Mouse (Mus musculus) MEL (cell line): ENCODE measurements around the gene Hist2h2ac. TPM values are rescaled to one million over a fixed set of nuclear protein-coding genes. Genes with fewer than 3 reads are reported as not detected.

Experiments
- DNase-seq: peaks from one replicate; pipeline ENCODE4 v3.0.0; 2011; ENCODE audit warnings: low read depth, low spot score
- H3K27ac ChIP-seq: 2 replicates; pipeline ENCODE4 v1.5.1; 2012; ENCODE audit warnings: low read depth, mild to moderate bottlenecking, control low read depth, low read length, moderate library complexity; ENCODE audit not compliant: control insufficient read depth
- H3K27me3 ChIP-seq, 2 experiments: fragments of 150-350 bp in 1 of 2; sonication (generic) in 1 of 2; 2 replicates each; pipeline ENCODE4 v1.6.1; 2012; ENCODE audit warnings: low read length in 2 of 2, mild to moderate bottlenecking in 2 of 2, improper control_type of control experiment in 1 of 2, moderate library complexity in 1 of 2; ENCODE audit not compliant: insufficient read depth in 2 of 2, control insufficient read depth in 1 of 2
- H3K36me3 ChIP-seq, 2 experiments: 2 replicates each; pipeline ENCODE4 v1.6.1; 2012 to 2014; ENCODE audit warnings: low read length in 2 of 2, improper control_type of control experiment in 1 of 2, inconsistent platforms in 1 of 2, mild to moderate bottlenecking in 1 of 2; ENCODE audit not compliant: insufficient read depth in 2 of 2, control insufficient read depth in 1 of 2
- H3K4me1 ChIP-seq, 2 experiments: fragments of 150-350 bp in 1 of 2; sonication (generic) in 1 of 2; 2 replicates each; pipeline ENCODE4 v1.6.1; 2012; ENCODE audit warnings: low read length in 2 of 2, improper control_type of control experiment in 1 of 2, mild to moderate bottlenecking in 1 of 2; ENCODE audit not compliant: insufficient read depth in 2 of 2, control insufficient read depth in 1 of 2
- H3K4me3 ChIP-seq, 2 experiments: fragments of 150-350 bp in 1 of 2; sonication (generic) in 1 of 2; 2 replicates each; pipeline ENCODE4 v1.5.1; 2012; ENCODE audit warnings: low read depth in 2 of 2, low read length in 2 of 2, mild to moderate bottlenecking in 2 of 2, moderate library complexity in 2 of 2, control low read depth in 1 of 2, improper control_type of control experiment in 1 of 2; ENCODE audit not compliant: control insufficient read depth in 1 of 2, insufficient read depth in 1 of 2
- H3K79me2 ChIP-seq: 2 replicates; pipeline ENCODE4 v1.6.1; 2012; ENCODE audit warnings: mild to moderate bottlenecking, low read length, moderate library complexity; ENCODE audit not compliant: control insufficient read depth, poor library complexity, insufficient read depth
- H3K9ac ChIP-seq: 2 replicates; pipeline ENCODE4 v1.6.1; 2012; ENCODE audit warnings: low read depth, mild to moderate bottlenecking, control low read depth, low read length, moderate library complexity; ENCODE audit not compliant: control insufficient read depth, poor library complexity, severe bottlenecking
- H3K9me3 ChIP-seq: fragments of 150-350 bp; sonication (generic); replicated peaks from 2 replicates; pipeline ENCODE4 v1.6.1; 2012; ENCODE audit warnings: mild to moderate bottlenecking, low read length, improper control_type of control experiment, moderate library complexity; ENCODE audit not compliant: insufficient read depth
- CTCF ChIP-seq, 3 experiments: IDR thresholded peaks in 2 of 3; conservative IDR thresholded peaks in 1 of 3; 2 replicates each; pipeline ENCODE4 v1.5.1; 2011 to 2012; ENCODE audit warnings: low read length in 3 of 3, low read depth in 2 of 3, mild to moderate bottlenecking in 2 of 3, improper control_type of control experiment in 1 of 3, inconsistent platforms in 1 of 3, mixed read lengths in 1 of 3, moderate library complexity in 1 of 3; ENCODE audit not compliant: control insufficient read depth in 1 of 3, insufficient read depth in 1 of 3, poor library complexity in 1 of 3, severe bottlenecking in 1 of 3
- EP300 ChIP-seq, 2 experiments: IDR thresholded peaks; 2 replicates each; pipeline ENCODE4 v1.6.1; 2011; ENCODE audit warnings: improper control_type of control experiment in 2 of 2, low read length in 2 of 2, low read depth in 1 of 2, mild to moderate bottlenecking in 1 of 2
- ETS1 ChIP-seq: IDR thresholded peaks from 2 replicates; pipeline ENCODE4 v1.6.1; 2012; ENCODE audit warnings: low read depth, mild to moderate bottlenecking, inconsistent platforms, low read length, improper control_type of control experiment, moderate library complexity
- GABPA ChIP-seq: IDR thresholded peaks from 2 replicates; pipeline ENCODE4 v1.6.1; 2012; ENCODE audit warnings: low read depth, mild to moderate bottlenecking, inconsistent platforms, low read length, improper control_type of control experiment, moderate library complexity
- GATA1 ChIP-seq: IDR thresholded peaks from 2 replicates; pipeline ENCODE4 v1.6.1; 2011; ENCODE audit warnings: low read depth, low read length, improper control_type of control experiment
- JUND ChIP-seq: IDR thresholded peaks from 2 replicates; pipeline ENCODE4 v1.6.1; 2011; ENCODE audit warnings: low read depth, mild to moderate bottlenecking, improper control_type of control experiment, low read length
- MAZ ChIP-seq: IDR thresholded peaks from 2 replicates; pipeline ENCODE4 v1.6.1; 2012; ENCODE audit warnings: low read depth, mild to moderate bottlenecking, inconsistent platforms, low read length, improper control_type of control experiment
- MEF2A ChIP-seq: IDR thresholded peaks from 2 replicates; pipeline ENCODE4 v1.6.1; 2014; ENCODE audit warnings: low read depth, mild to moderate bottlenecking, inconsistent platforms, low read length, improper control_type of control experiment; ENCODE audit not compliant: poor library complexity, insufficient replicate concordance, severe bottlenecking; ENCODE audit errors: extremely low read depth
- MXI1 ChIP-seq: IDR thresholded peaks from 2 replicates; pipeline ENCODE4 v1.6.1; 2011; ENCODE audit warnings: mild to moderate bottlenecking, low read depth, low read length, improper control_type of control experiment
- NELFE ChIP-seq: IDR thresholded peaks from 2 replicates; pipeline ENCODE4 v1.6.1; 2011; ENCODE audit warnings: low read depth, low read length, improper control_type of control experiment
- NRF1 ChIP-seq: IDR thresholded peaks from 2 replicates; pipeline ENCODE4 v1.6.1; 2014; ENCODE audit warnings: low read depth, mild to moderate bottlenecking, inconsistent platforms, low read length, improper control_type of control experiment, moderate library complexity; ENCODE audit not compliant: poor library complexity, insufficient read depth, severe bottlenecking
- POLR2A ChIP-seq, 2 experiments: IDR thresholded peaks; 2 replicates each; pipeline ENCODE4 v1.6.1; 2011 to 2012; ENCODE audit warnings: low read length in 2 of 2, mild to moderate bottlenecking in 2 of 2, control low read depth in 1 of 2, improper control_type of control experiment in 1 of 2, low read depth in 1 of 2, moderate library complexity in 1 of 2; ENCODE audit not compliant: control insufficient read depth in 1 of 2, insufficient read depth in 1 of 2, poor library complexity in 1 of 2
- SMC3 ChIP-seq: IDR thresholded peaks from 2 replicates; pipeline ENCODE4 v1.6.1; 2011; ENCODE audit warnings: low read depth, low read length, improper control_type of control experiment
- TAL1 ChIP-seq: IDR thresholded peaks from 2 replicates; pipeline ENCODE4 v1.6.1; 2012; ENCODE audit warnings: mild to moderate bottlenecking, inconsistent platforms, low read length, moderate library complexity, mixed read lengths
- polyA plus RNA-seq, 2 experiments: library from polyadenylated mRNA; stranded (reverse) in 1 of 2; unstranded in 1 of 2; fragments of >175 nt in 1 of 2; fragments of >200 nt in 1 of 2; gene quantifications; 2 replicates each; pipeline versions ENCODE4 v1.2.1 to v1.2.4; 2012; ENCODE audit warnings: low replicate concordance in 2 of 2, low read depth in 1 of 2; ENCODE audit not compliant: insufficient read length in 2 of 2, insufficient read depth in 1 of 2, missing spikeins in 1 of 2
- total RNA-seq: library from RNA; depleted of rRNA; stranded (reverse); fragments of 300-350 nt; gene quantifications from 2 replicates; pipeline ENCODE4 v1.2.3, GENCODE M21; 2012

The Hist2h2ac gene
- total and polyA plus RNA-seq, 3 experiments: 4.8 to 2,824 TPM; not detected in 1

DNA sequence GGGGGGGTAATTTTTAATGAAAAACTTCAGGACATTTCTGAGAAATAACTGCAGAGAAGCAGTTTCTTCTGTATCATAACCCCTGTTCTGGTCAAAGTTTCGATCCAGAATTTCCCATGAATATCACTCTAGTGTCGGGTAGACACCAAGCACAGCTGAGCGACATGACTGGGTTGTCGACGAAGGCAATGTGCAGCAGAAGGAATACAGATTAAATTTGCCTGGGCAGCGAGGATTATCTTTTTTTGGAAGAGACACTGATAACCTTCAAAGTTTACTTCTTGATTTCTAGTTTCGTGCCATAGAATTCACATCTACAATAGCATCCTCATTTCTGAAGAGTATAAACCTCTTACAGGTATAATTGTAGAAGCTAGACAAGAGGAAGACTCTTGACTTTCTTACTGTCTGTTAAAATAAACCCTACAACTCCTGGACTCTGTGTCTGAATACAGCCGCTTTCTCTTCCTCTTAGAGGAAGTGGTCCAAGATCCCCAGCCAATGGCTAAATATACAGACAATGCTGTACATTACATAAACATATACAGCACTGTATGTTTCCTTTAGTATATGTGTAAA lies 45.5 kb upstream of the Hist2h2ac start:
- H3K36me3 ChIP-seq: peaks cover 0 to 37% of the 10 kb centered on the region in 2 experiments; a peak in 2 of 4 replicates
- peak overlapping the region; percentile 61 for H3K27ac ChIP-seq
- TF ChIP-seq EP300 (IDR thresholded peaks at IDR 0.05; ENCODE audit: low read depth in 1 of 2, low read length in 2 of 2): no peak
- TF ChIP-seq TAL1: peak; percentile 90
- H3K27me3 ChIP-seq: no peaks in the 10 kb centered on the region
- H3K4me3 ChIP-seq: no peak overlapping the region
- no peaks in the 10 kb centered on the region for H3K9me3 ChIP-seq
- DNase-seq: peak; percentile 87
- H3K79me2 ChIP-seq: peaks cover 8% of the 10 kb centered on the region; the same call in 1 of the 2 replicates
- H3K9ac ChIP-seq: peak overlapping the region; percentile 50
- H3K4me1 ChIP-seq: peaks cover 0 to 24% of the 10 kb centered on the region in 2 experiments; a peak in 2 of 4 replicates

DNA sequence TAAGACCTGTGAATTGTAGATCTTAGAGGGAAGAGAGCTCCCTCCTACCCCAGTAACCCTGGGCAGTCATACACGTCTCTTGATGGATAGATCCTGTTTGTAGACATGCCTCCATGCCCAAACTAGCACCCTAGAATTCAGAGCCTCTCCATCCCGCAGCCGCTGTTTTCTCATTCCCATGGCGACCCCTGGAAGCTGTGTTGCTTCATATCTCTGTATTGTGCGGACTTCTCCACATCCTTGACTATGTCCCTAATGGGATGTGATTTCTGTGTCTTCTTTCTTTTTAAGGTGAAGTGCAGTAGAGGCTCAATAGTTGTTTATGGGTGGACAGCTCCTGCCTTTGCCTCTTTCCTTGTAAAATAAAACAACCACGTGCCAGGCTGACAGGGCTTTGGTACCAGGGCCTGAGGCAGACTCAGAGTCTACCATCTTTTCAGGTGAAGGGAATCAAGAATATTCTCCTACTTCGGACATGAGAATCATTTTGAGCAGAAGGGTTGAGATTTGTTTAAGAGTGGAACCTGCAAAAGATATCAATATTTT lies 43.8 kb upstream of the Hist2h2ac start:
- Histone ChIP-seq H3K9ac (peak overlapping the region; percentile 92), H3K4me3 (peak overlapping the region; percentile 10 to 75), H3K27me3 (no peaks in the 10 kb centered on the region), H3K4me1 (peaks cover 0 to 32% of the 10 kb centered on the region in 2 experiments; a peak in 2 of 4 replicates), H3K79me2 (peaks cover 8% of the 10 kb centered on the region; the same call in 1 of the 2 replicates), H3K9me3 (no peaks in the 10 kb centered on the region), H3K27ac (peak overlapping the region; percentile 99), H3K36me3 (peaks cover 0 to 44% of the 10 kb centered on the region in 2 experiments; a peak in 2 of 4 replicates)
- TF ChIP-seq JUND (no peak), GABPA (no peak), NRF1 (no peak), GATA1 (no peak), MAZ (no peak), SMC3 (no peak), ETS1 (no peak), MEF2A (no peak), MXI1 (no peak), POLR2A (IDR thresholded peaks at IDR 0.05; ENCODE audit: control insufficient read depth in 1 of 2, insufficient read depth in 1 of 2, low read depth in 1 of 2, low read length in 2 of 2, poor library complexity in 1 of 2) (no peak), NELFE (no peak), CTCF (IDR thresholded peaks at IDR 0.05 in 2 of 3, conservative IDR thresholded peaks at IDR 0.05 in 1 of 3; ENCODE audit: control insufficient read depth in 1 of 3, insufficient read depth in 1 of 3, low read depth in 2 of 3, low read length in 3 of 3, poor library complexity in 1 of 3, severe bottlenecking in 1 of 3) (no peak)
- peak; percentile 86 for DNase-seq
